Mouse (Mus musculus) left cerebral cortex, postnatal 10 days (tissue): Measurements from ENCODE around the gene Lpin2. TPM values are rescaled to one million over a fixed set of nuclear protein-coding genes. Genes with fewer than 3 reads are reported as not detected.

Experiments
- DNase-seq, 2 experiments: peaks; one replicate each; pipeline ENCODE4 v3.0.0; 2021 to 2022; ENCODE audit warnings: low spot score in 2 of 2, mixed read lengths in 1 of 2; ENCODE audit errors: extremely low spot score in 1 of 2
- intact Hi-C: fragments of 180-260 bp; cut with DNase I; formaldehyde crosslinking; loops from one replicate; pipeline ENCODE4 v1.15.1; 2025
- total RNA-seq, 2 experiments: library from RNA; stranded (reverse); gene quantifications; 2 replicates each; pipeline ENCODE4 v1.2.3; 2021

The Lpin2 gene
- total RNA-seq, 2 experiments from 2014 or later: 78.8 to 85.9 TPM

DNA sequence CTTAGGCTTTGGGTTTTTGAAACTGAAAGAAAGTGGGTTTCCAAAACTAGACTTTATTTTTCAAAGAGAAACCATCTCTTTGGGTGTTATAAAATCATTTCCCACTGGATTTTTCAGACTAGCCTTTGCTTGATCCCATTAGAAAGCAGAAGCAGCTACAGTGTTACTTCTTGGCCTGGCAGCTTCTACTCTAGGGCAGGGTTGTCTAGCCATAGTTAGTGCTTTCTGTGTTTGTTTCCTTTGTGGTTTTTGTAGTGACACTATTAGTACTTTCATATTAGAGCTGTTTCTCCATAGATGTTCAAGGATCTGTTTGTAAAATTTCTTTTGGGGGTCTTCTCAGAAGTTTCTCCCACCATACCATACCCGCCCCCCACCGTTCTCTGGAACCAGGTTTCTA, 33.9 kb downstream of the Lpin2 start:
- no peak for DNase-seq
- intact Hi-C loops: no loop called here

DNA sequence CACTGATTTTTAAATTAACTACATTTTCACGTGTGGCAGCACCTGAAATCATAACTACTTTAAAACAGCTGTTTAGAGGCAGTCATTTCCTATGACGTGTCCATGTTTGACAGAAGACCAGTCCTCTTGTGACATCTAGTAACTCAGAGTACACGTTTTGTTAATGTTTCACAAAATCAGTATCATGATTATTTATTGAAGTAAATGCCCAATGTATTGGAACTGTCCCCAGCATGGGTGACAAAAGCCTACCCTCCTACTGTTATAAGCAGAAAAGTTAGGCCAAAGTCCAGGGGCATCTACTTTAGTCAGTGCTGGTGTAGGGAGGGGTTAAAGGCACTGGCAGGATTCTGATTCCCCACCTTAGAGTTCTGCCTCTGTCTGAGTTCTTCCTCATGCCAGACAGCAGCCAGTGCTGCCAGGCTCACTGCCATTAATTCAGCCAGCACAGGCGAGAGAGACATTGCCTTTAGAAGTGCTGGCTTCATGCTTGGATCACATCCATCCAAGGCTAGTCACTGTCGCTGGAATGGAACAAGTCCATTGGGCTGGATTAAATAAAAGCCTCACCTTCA, 34.8 kb downstream of the Lpin2 start:
- intact Hi-C loops: no loop called here
- no peak for DNase-seq

- no peak for DNase-seq
- intact Hi-C loops: no loop called here
Observed at GRCm38 (mm10) chr17:71221383-71221782, 39.0 kb downstream of the Lpin2 start.

DNA sequence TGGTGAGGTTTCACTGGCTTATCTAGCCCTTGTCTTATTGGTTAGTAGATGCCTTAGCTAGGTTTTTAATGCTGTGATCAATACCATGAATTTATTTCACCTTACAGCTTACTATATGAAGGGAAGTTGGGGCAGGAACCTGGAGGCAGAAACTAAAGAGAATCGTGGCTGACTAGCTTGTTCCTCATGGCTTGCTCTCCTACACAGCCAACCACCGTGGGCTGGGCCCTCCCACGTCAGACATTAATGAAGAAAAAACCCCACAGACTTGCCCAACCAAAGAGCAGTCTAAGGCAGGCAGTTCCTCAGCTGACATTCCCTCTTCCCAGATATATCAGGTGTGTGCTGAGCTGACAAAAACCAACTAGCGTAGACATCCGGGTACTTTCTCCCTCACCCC, 41.3 kb downstream of the Lpin2 start:
- intact Hi-C loops: no loop called here
- DNase-seq: no peak

DNA sequence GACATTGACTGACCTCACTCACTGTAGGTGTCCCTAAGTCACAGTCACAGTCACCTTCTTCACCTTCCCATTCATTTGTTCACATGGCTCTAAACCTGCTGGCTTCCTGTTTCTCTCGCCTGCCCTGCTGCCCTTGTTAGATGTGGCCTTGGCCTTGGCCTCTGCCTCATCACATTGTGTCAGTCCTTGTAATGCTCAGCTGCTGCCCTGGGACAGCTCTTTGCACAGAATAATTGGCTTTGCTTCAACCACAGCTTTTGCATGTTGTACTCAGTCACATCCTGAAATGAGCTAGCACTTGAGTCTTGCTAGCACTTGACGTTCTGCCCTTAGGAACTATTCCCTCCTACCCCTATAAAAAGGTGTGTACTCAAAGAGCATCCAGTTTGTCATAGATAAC, 42.2 kb downstream of the Lpin2 start:
- intact Hi-C loops: no loop called here

DNA sequence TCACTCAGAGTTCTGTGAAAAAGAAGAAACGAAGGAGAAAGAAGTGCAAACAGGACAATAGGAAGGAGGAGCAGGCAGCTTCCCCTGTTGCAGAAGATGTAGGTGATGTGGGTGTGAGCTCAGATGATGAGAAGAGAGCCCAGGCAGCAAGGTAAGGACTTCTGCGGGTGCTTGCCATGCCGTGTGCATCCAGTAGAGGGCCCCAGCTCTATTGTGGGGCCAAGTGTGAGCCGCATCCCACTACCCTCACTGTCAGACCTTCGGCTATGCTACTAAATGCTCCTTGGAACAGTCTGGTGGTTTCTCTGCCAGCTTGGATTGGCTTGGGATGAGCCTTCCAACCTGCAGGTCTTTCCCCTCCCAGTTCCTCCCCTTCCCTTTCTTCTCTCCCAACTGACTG, 42.7 kb downstream of the Lpin2 start:
- DNase-seq: no peak
- intact Hi-C loops: no loop called here

More for the DNA sequence above, 42.2 kb downstream of the Lpin2 start:
- no peak for DNase-seq

GRCm38 (mm10) chr17:71227128-71227895, 45.0 kb downstream of the Lpin2 start:
- DNase-seq: no peak

DNA sequence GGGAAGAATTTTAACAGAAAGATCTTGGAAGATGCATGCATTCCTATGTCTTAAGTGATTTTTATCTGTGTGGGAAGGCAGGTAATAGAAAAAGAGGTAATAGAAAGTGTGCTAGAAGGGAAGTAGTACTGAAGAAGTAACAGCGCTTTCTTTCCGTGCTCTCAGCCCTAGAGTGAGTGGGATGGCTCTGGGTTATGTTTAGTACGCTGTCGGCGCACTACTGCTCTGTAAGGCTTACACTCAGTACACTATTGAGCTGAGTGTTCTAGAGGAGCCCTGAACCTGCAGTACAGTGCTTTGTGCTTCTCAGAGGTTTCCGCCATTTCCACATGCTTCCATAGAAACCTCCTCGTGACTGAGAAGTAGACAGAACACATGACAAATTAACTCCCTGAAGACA, 46.3 kb downstream of the Lpin2 start:
- intact Hi-C loops: no loop called here
- DNase-seq: no peak

More at GRCm38 (mm10) chr17:71227128-71227895, 45.0 kb downstream of the Lpin2 start:
- intact Hi-C loops: no loop called here

GRCm38 (mm10) chr17:71230108-71230709, 47.8 kb downstream of the Lpin2 start:
- intact Hi-C loops: loop anchor here (5.0 kb wide), 1 partner anchor 163 kb away; no protein-coding TSS in a partner anchor
- DNase-seq: no peak

- intact Hi-C loops: loop anchor here (5.0 kb wide), 1 partner anchor 165 kb away; no protein-coding TSS in a partner anchor
- DNase-seq: no peak
Observed at GRCm38 (mm10) chr17:71231998-71232397, 49.6 kb downstream of the Lpin2 start.

DNA sequence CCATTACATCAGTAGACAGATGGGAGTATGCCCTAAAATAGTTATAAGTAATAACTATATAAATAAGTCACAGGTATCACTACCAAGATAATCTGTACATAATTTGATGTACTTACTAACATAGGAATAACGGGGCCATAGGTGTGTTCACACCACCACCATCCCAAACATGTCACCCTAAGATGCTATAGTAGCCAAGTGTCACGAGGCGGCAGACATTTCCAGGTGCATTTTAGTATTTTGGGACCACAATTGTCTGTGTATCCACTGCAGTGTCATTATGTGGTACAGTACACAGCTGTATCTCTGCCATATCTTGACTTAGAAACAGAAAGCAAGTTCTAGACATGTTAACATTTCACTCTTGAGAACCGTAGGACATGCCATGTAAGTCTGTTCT, 50.9 kb downstream of the Lpin2 start:
- intact Hi-C loops: loop anchor here (5.0 kb wide), 1 partner anchor 166 kb away; no protein-coding TSS in a partner anchor

DNA sequence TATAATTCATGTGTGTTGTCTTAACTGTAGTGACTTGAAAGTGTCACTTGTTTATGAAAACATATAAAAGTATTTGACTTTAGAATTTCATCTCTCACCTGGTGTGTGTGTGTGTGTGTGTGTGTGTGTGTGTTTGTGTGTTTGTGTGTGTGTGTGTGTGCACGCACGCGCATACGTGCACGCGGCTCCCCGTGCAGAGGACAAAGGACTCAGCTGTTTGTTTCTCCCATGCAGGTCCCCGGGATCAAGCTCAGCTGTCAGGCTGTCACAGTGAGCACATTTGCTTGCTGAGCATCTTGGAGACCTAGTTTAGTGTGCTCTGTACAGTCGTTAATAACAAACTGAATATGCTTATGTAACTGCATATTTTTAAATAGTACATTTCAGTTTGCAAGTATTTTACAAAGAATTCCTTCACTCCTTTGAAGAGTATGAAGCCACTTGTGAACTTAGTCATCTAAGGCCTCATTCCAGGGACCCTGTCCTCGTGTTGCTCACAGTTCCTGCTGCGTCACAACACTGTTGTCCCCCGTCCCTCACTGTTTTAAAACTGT, 51.8 kb downstream of the Lpin2 start:
- DNase-seq: no peak
- intact Hi-C loops: loop anchor here (5.0 kb wide), 1 partner anchor 167 kb away; no protein-coding TSS in a partner anchor

More for the DNA sequence above, 50.9 kb downstream of the Lpin2 start:
- no peak for DNase-seq

- intact Hi-C loops: no loop called here
- no peak for DNase-seq
Observed at GRCm38 (mm10) chr17:71235229-71235958, 53.0 kb downstream of the Lpin2 start.

GRCm38 (mm10) chr17:71238494-71238893, 56.1 kb downstream of the Lpin2 start:
- intact Hi-C loops: no loop called here
- DNase-seq: no peak

- intact Hi-C loops: no loop called here
- no peak for DNase-seq
Observed at GRCm38 (mm10) chr17:71240811-71241210, 58.5 kb downstream of the Lpin2 start.

GRCm38 (mm10) chr17:71242666-71243065, 60.3 kb downstream of the Lpin2 start:
- intact Hi-C loops: no loop called here
- no peak for DNase-seq

GRCm38 (mm10) chr17:71245133-71245532, 62.8 kb downstream of the Lpin2 start:
- DNase-seq: no peak
- intact Hi-C loops: no loop called here

DNA sequence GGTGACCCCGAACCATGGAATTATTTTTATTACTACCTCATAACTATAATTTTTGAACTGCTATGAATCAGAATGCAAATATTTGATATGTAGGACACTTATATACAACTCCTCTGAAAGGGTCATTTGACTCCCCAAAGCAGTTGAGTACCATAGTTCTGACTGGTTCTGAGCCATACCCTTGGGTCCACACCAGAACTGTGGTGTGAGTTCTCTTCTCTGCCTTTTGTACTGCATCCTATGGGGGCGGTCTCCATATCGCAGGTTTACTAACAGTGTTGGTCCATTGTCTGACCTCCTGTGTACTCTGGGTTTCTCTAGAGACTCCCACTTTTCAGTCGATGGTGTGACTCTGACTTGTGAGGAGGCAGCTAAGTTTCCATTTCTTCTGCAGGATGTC, 63.7 kb downstream of the Lpin2 start:
- intact Hi-C loops: no loop called here
- no peak for DNase-seq

- intact Hi-C loops: no loop called here
- no peak for DNase-seq
Observed at GRCm38 (mm10) chr17:71248963-71249362, 66.6 kb downstream of the Lpin2 start.
